8 mouse cellular contexts compared by ENCODE assay signal in the genomic region with DNA sequence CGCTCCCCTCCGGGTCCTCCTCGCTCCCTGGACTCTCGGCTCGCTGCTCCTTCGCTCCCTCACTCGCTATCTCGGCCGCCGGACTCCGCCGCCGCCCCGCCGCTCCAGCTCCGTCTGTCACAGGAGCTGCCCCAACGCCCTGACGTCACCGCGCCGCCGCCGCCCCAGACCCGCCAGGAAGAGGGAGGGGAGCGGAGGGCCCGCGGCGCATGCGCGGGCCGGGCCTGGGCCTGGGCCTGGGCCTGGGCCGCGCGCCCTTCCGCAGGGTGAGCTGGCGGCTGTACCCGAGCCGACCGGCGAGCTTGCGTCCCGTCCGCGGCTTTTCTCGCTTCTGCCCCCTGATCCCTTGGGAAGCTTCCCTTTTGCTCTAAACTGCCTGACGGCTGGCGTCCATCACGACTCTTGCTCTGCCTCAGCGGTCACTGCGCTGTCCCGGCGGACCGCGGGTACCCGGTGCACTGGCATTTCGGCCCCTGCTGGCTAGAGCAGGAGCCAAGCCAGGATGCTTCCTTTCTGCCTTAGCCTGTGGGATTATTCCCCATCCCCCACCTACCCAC. TPM values are rescaled to one million over a fixed set of nuclear protein-coding genes. Genes with fewer than 3 reads are reported as not detected.
A peak's percentile ranks its signal among the peaks of the same experiment; 100 is the strongest.
DNase-seq lines count a peak whose midpoint lies in the region; ATAC-seq lines count a peak whose summit lies in the region.

A gene (minus strand): TSS at position 436 of the 557 bp plus-strand sequence.

- H3K27me3 ChIP-seq in forebrain, embryonic 11.5 days (ENCODE audit: control insufficient read depth, insufficient read depth, low read length) = no peaks in the 10 kb centered on the region
- no peaks in the 10 kb centered on the region for H3K27me3 ChIP-seq in heart, embryonic 16.5 days (ENCODE audit: control insufficient read depth, insufficient read depth, low read length)
- no peaks in the 10 kb centered on the region for H3K27me3 ChIP-seq in liver, embryonic 15.5 days
- no peaks in the 10 kb centered on the region for H3K27me3 ChIP-seq in neural tube, embryonic 12.5 days (replicated peaks)

- no peaks in the 10 kb centered on the region for H3K36me3 ChIP-seq in forebrain, embryonic 11.5 days (ENCODE audit: control insufficient read depth, insufficient read depth, low read length)
- no peaks in the 10 kb centered on the region for H3K36me3 ChIP-seq in heart, embryonic 16.5 days (ENCODE audit: control insufficient read depth, insufficient read depth)
- H3K36me3 ChIP-seq in liver, embryonic 15.5 days (replicated peaks) = no peaks in the 10 kb centered on the region
- H3K36me3 ChIP-seq in neural tube, embryonic 12.5 days = no peaks in the 10 kb centered on the region

- no peaks in the 10 kb centered on the region for H3K9me3 ChIP-seq in forebrain, embryonic 11.5 days (ENCODE audit: control insufficient read depth, low read length)
- no peaks in the 10 kb centered on the region for H3K9me3 ChIP-seq in heart, embryonic 16.5 days (replicated peaks; ENCODE audit: control insufficient read depth, low read length)
- no peaks in the 10 kb centered on the region for H3K9me3 ChIP-seq in liver, embryonic 15.5 days (replicated peaks)
- no peaks in the 10 kb centered on the region for H3K9me3 ChIP-seq in neural tube, embryonic 12.5 days

- H3K4me3 ChIP-seq in forebrain, embryonic 11.5 days (ENCODE audit: low read depth, low read length) = peak within 1 kb of the TSS; percentile 99
- H3K4me3 ChIP-seq in heart, embryonic 16.5 days (ENCODE audit: low read length) = peak within 1 kb of the TSS; percentile 99
- H3K4me3 ChIP-seq in liver, embryonic 15.5 days (replicated peaks) = peak within 1 kb of the TSS; percentile 98
- H3K4me3 ChIP-seq in neural tube, embryonic 12.5 days = peak within 1 kb of the TSS; percentile 100

- peak within 1 kb of the TSS; percentile 97 for H3K27ac ChIP-seq in forebrain, embryonic 11.5 days (ENCODE audit: low read depth, low read length)
- H3K27ac ChIP-seq in heart, embryonic 16.5 days (ENCODE audit: low read length) = peak within 1 kb of the TSS; percentile 98
- H3K27ac ChIP-seq in liver, embryonic 15.5 days (replicated peaks) = peak within 1 kb of the TSS; percentile 100
- peak within 1 kb of the TSS; percentile 95 for H3K27ac ChIP-seq in neural tube, embryonic 12.5 days

- peak within 1 kb of the TSS; percentile 98 for H3K9ac ChIP-seq in forebrain, embryonic 11.5 days (ENCODE audit: low read length)
- peak within 1 kb of the TSS; percentile 96 for H3K9ac ChIP-seq in heart, embryonic 16.5 days (ENCODE audit: low read length)
- peak within 1 kb of the TSS; percentile 98 for H3K9ac ChIP-seq in liver, embryonic 15.5 days
- H3K9ac ChIP-seq in neural tube, embryonic 12.5 days = peak within 1 kb of the TSS; percentile 99

- ATAC-seq in forebrain, embryonic 11.5 days (replicated peaks; ENCODE audit: low FRiP score) = peak; percentile 97
- peak; percentile 97 for ATAC-seq in heart, embryonic 16.5 days (replicated peaks; ENCODE audit: extremely low read depth, insufficient read depth, low FRiP score)
- ATAC-seq in liver, embryonic 15.5 days (ENCODE audit: insufficient read depth) = peak; percentile 94
- peak; percentile 98 for ATAC-seq in neural tube, embryonic 12.5 days (ENCODE audit: low FRiP score, low read depth)

- peak within 1 kb of the TSS; percentile 86 for H3K4me2 ChIP-seq in forebrain, embryonic 11.5 days (ENCODE audit: low read depth, low read length, severe bottlenecking)
- H3K4me2 ChIP-seq in heart, embryonic 16.5 days (ENCODE audit: low read depth, low read length) = peak within 1 kb of the TSS; percentile 87
- H3K4me2 ChIP-seq in liver, embryonic 15.5 days = peak within 1 kb of the TSS; percentile 81
- peak within 1 kb of the TSS; percentile 78 for H3K4me2 ChIP-seq in neural tube, embryonic 12.5 days (replicated peaks)

- no peaks in the 10 kb centered on the region for H3K4me1 ChIP-seq in forebrain, embryonic 11.5 days (replicated peaks; ENCODE audit: control insufficient read depth, insufficient read depth, low read length)
- H3K4me1 ChIP-seq in heart, embryonic 16.5 days (ENCODE audit: control insufficient read depth, insufficient read depth, low read length) = peaks cover 31% of the 10 kb centered on the region
- H3K4me1 ChIP-seq in liver, embryonic 15.5 days (replicated peaks) = peaks cover 38% of the 10 kb centered on the region
- H3K4me1 ChIP-seq in neural tube, embryonic 12.5 days = peaks cover 14% of the 10 kb centered on the region

- DNase-seq in CD8-positive naive resting alpha-beta T cell, adult 2 months (ENCODE audit: low read depth in 2 of 2, low spot score in 2 of 2) = peak; percentile 92 to 93
- DNase-seq in c-Kit-positive CD71-negative TER-119-negative erythroid progenitor cells, embryonic 14.5 days (ENCODE audit: low read depth) = peak; percentile 77
- DNase-seq in forebrain, embryonic 11.5 days (ENCODE audit: low spot score) = peak; percentile 99
- DNase-seq in kidney, postnatal 36 days = peak; percentile 96 to 98
- DNase-seq in telencephalon, adult 2 months (ENCODE audit: low read depth, low spot score) = peak; percentile 77

- under 1% methylated on average over 37 of the region's 56 CpGs for WGBS in forebrain, embryonic 11.5 days
- under 1% methylated on average over 37 of the region's 56 CpGs for WGBS in heart, embryonic 16.5 days
- WGBS in liver, embryonic 15.5 days (ENCODE audit: insufficient replicate concordance) = under 1% methylated on average over 54 of the region's 56 CpGs
- under 1% methylated on average over 48 of the region's 56 CpGs for WGBS in neural tube, embryonic 12.5 days

RNA-seq across cellular contexts. Expression of the gene that starts here (rescaled TPM):
- polyA plus RNA-seq in forebrain, embryonic 11.5 days (2014; fragmentation: Nextera tagmentation; extraction: Ambion mirVana) = 90.2 and 91.1 TPM in 2 replicates
- polyA plus RNA-seq in heart, embryonic 16.5 days (2015; fragmentation: Nextera tagmentation; extraction: Ambion mirVana) = 41.7 and 53.1 TPM in 2 replicates
- polyA plus RNA-seq in liver, embryonic 15.5 days (2015; fragmentation: Nextera tagmentation; extraction: Ambion mirVana) = 25.4 and 29.4 TPM in 2 replicates
- 73.0 and 82.4 TPM in 2 replicates for polyA plus RNA-seq in neural tube, embryonic 12.5 days (2016; fragmentation: Nextera tagmentation; extraction: Ambion mirVana)

Comparison
In these comparisons a context has a peak if more than half of its experiments do, and no peak if none do; other contexts are left out.
1. Peak in every context shown above with its lines: DNase-seq, ATAC-seq, H3K4me3 ChIP-seq and H3K27ac ChIP-seq.